Mouse (Mus musculus) liver, postnatal 0 days (tissue): ENCODE measurements around the gene Tulp3. TPM values are rescaled to one million over a fixed set of nuclear protein-coding genes. Genes with fewer than 3 reads are reported as not detected.

ENCODE experiments used
- ATAC-seq: fragments of 200-750 bp; cut with Nextera tagmentation; 2 replicates; pipeline ENCODE4 v1.8.0; 2017; ENCODE audit warnings: mild to moderate bottlenecking, moderate library complexity
- DNase-seq: peaks from one replicate; pipeline ENCODE4 v3.0.0-alpha.2; 2016
- H3K27ac ChIP-seq: fragments of 300-500 bp; sonication (generic); 2 replicates; pipeline ENCODE4 v1.5.1; 2014; ENCODE audit warnings: antibody characterized with exemption, moderate library complexity, mild to moderate bottlenecking, low read depth
- H3K27me3 ChIP-seq: fragments of 300-500 bp; sonication (generic); 2 replicates; pipeline ENCODE4 v1.6.1; 2014; ENCODE audit warnings: low read length, control low read depth, mixed read lengths; ENCODE audit not compliant: insufficient read depth
- H3K36me3 ChIP-seq: fragments of 300-500 bp; sonication (generic); replicated peaks from 2 replicates; pipeline ENCODE4 v1.6.1; 2014; ENCODE audit warnings: mild to moderate bottlenecking, control low read depth, low read length, moderate library complexity, mixed read lengths; ENCODE audit not compliant: insufficient read depth
- H3K4me1 ChIP-seq: fragments of 300-500 bp; sonication (generic); 2 replicates; pipeline ENCODE4 v1.6.1; 2014; ENCODE audit warnings: antibody characterized with exemption, mild to moderate bottlenecking, control low read depth; ENCODE audit not compliant: insufficient read depth
- H3K4me2 ChIP-seq: fragments of 300-500 bp; sonication (generic); 2 replicates; pipeline ENCODE4 v1.6.1; 2014; ENCODE audit warnings: low read depth, mild to moderate bottlenecking, low read length, moderate library complexity, mixed read lengths
- H3K4me3 ChIP-seq: fragments of 300-500 bp; sonication (generic); 2 replicates; pipeline ENCODE4 v1.5.1; 2014; ENCODE audit warnings: low read depth, low read length
- H3K9ac ChIP-seq: fragments of 300-500 bp; sonication (generic); replicated peaks from 2 replicates; pipeline ENCODE4 v1.6.1; 2014; ENCODE audit warnings: mild to moderate bottlenecking, moderate library complexity
- H3K9me3 ChIP-seq: fragments of 300-500 bp; sonication (generic); 2 replicates; pipeline ENCODE4 v1.6.1; 2016; ENCODE audit warnings: mild to moderate bottlenecking, control low read depth, low read length, mixed read lengths
- CTCF ChIP-seq: sonication (generic); IDR thresholded peaks from 2 replicates; pipeline ENCODE4 v1.5.1; 2016; ENCODE audit warnings: antibody characterized with exemption, low read depth
- EP300 ChIP-seq: IDR thresholded peaks from 2 replicates; pipeline ENCODE4 v1.6.1; 2016; ENCODE audit warnings: antibody characterized with exemption, low read depth, mild to moderate bottlenecking
- WGBS: fragments of 180-500 bp; shearing (Covaris S2); extraction: QIAGEN DNeasy Blood & Tissue Kit; methylation state at CpG from one replicate; pipeline ENCODE4 v1.1.7; 2014; ENCODE audit not compliant: insufficient replicate concordance; 5-methylcytosine and 5-hydroxymethylcytosine counted together
- polyA plus RNA-seq: library from polyadenylated mRNA; unstranded; fragments of >200 nt; fragmentation: Nextera tagmentation; extraction: Ambion mirVana; gene quantifications from 2 replicates; pipeline ENCODE4 v1.2.1, GENCODE M21; 2015

The Tulp3 gene
- polyA plus RNA-seq, 1 experiment from 2014 or later = 1.2 TPM

GRCm38 (mm10) chr6:128295876-128296749 lies 59.5 kb downstream of the Tulp3 start:
- ATAC-seq = peak; percentile 42
- no peak overlapping the region for H3K9ac ChIP-seq
- WGBS = 35% methylated on average over 6 of the region's 6 CpGs
- H3K4me3 ChIP-seq = no peak overlapping the region
- H3K27me3 ChIP-seq = peaks cover 34% of the 10 kb centered on the region
- no peaks in the 10 kb centered on the region for H3K9me3 ChIP-seq
- peaks cover under 1% of the 10 kb centered on the region; the same call in 1 of the 2 replicates for H3K4me1 ChIP-seq
- TF ChIP-seq CTCF = no peak
- no peak for TF ChIP-seq EP300
- H3K27ac ChIP-seq = no peak overlapping the region; the same call in 1 of the 2 replicates
- DNase-seq = peak; percentile 35
- H3K4me2 ChIP-seq = no peak overlapping the region
- H3K36me3 ChIP-seq = no peaks in the 10 kb centered on the region

GRCm38 (mm10) chr6:128291284-128291683 lies 64.4 kb downstream of the Tulp3 start:
- Histone ChIP-seq H3K27me3 (0 out of 2 replicates have a peak, but pooled peaks cover 5% of the 10 kb centered on the region), H3K9me3 (no peaks in the 10 kb centered on the region), H3K27ac (no peak overlapping the region), H3K36me3 (no peaks in the 10 kb centered on the region), H3K4me1 (peaks cover under 1% of the 10 kb centered on the region; the same call in 1 of the 2 replicates), H3K9ac (no peak overlapping the region), H3K4me2 (no peak overlapping the region), H3K4me3 (no peak overlapping the region)
- TF ChIP-seq EP300 = no peak
- no peak for TF ChIP-seq CTCF
- WGBS = 81% methylated on average over 5 of the region's 5 CpGs
- ATAC-seq = no peak
- DNase-seq = no peak

- TF ChIP-seq EP300 (no peak), CTCF (no peak)
- Histone ChIP-seq H3K27ac (no peak overlapping the region), H3K4me3 (no peak overlapping the region), H3K9me3 (no peaks in the 10 kb centered on the region), H3K36me3 (no peaks in the 10 kb centered on the region), H3K4me2 (no peak overlapping the region), H3K27me3 (no peaks in the 10 kb centered on the region), H3K9ac (no peak overlapping the region), H3K4me1 (peaks cover 3% of the 10 kb centered on the region; the same call in 1 of the 2 replicates)
- DNase-seq = no peak
- 75% methylated on average over 6 of the region's 6 CpGs for WGBS
- ATAC-seq = no peak
Observed at GRCm38 (mm10) chr6:128288681-128289080, 67.0 kb downstream of the Tulp3 start.

- no peaks in the 10 kb centered on the region for H3K27me3 ChIP-seq
- 0 out of 2 replicates have a peak overlapping the region, but pooled peaks have one; percentile 30 for H3K9ac ChIP-seq
- H3K36me3 ChIP-seq = no peaks in the 10 kb centered on the region
- H3K9me3 ChIP-seq = no peaks in the 10 kb centered on the region
- no peak for TF ChIP-seq CTCF
- no peak for TF ChIP-seq EP300
- H3K27ac ChIP-seq = no peak overlapping the region
- 0 out of 2 replicates have a peak overlapping the region, but pooled peaks have one; percentile 17 for H3K4me3 ChIP-seq
- WGBS = 6% methylated on average over 16 of the region's 16 CpGs
- H3K4me2 ChIP-seq = peak overlapping the region; percentile 70
- H3K4me1 ChIP-seq = peaks cover 3% of the 10 kb centered on the region; the same call in 1 of the 2 replicates
- ATAC-seq (peak; percentile 50; the same call in 1 of the 2 replicates), DNase-seq (peak; percentile 42)
Observed at GRCm38 (mm10) chr6:128285792-128286430, 69.7 kb downstream of the Tulp3 start.

GRCm38 (mm10) chr6:128282126-128282525 lies 73.5 kb downstream of the Tulp3 start:
- no peak for DNase-seq
- no peak for ATAC-seq
- no peaks in the 10 kb centered on the region for H3K9me3 ChIP-seq
- H3K9ac ChIP-seq = no peak overlapping the region
- no peak overlapping the region for H3K27ac ChIP-seq
- no peak for TF ChIP-seq EP300
- TF ChIP-seq CTCF = no peak
- no peaks in the 10 kb centered on the region for H3K36me3 ChIP-seq
- no peaks in the 10 kb centered on the region for H3K27me3 ChIP-seq
- H3K4me1 ChIP-seq = peaks cover 11% of the 10 kb centered on the region; the same call in 1 of the 2 replicates
- WGBS = 76% methylated on average over 3 of the region's 3 CpGs
- H3K4me3 ChIP-seq = no peak overlapping the region
- no peak overlapping the region for H3K4me2 ChIP-seq
